Mouse (Mus musculus) olfactory bulb, adult 2 months (tissue): ENCODE results near the gene Pde6h.

Experiments
- CTCF ChIP-seq: fragments of 200-500 bp; IDR thresholded peaks from 2 replicates; pipeline ENCODE4 v1.5.1; 2012; ENCODE audit warnings: low read depth, mild to moderate bottlenecking, low read length, moderate library complexity; ENCODE audit not compliant: insufficient read depth
- POLR2A ChIP-seq: fragments of 200-500 bp; IDR thresholded peaks from 2 replicates; pipeline ENCODE4 v1.6.1; 2012; ENCODE audit warnings: mild to moderate bottlenecking, low read depth, low read length, moderate library complexity; ENCODE audit not compliant: insufficient read depth

GRCm38 (mm10) chr6:136983201-136983600 is 59.6 kb downstream of the Pde6h start:
- TF ChIP-seq CTCF (no peak), POLR2A (no peak)
